Mouse (Mus musculus) limb, embryonic 11.5 days (tissue): ENCODE measurements around the gene Tspan5. TPM values are rescaled to one million over a fixed set of nuclear protein-coding genes. Genes with fewer than 3 reads are reported as not detected.

ENCODE experiments used
- ATAC-seq: fragments of 200-750 bp; cut with Nextera tagmentation; 2 replicates; pipeline ENCODE4 v1.8.0; 2017; ENCODE audit warnings: low read depth; ENCODE audit not compliant: insufficient number of reproducible peaks, low FRiP score, low TSS enrichment
- DNase-seq: peaks from one replicate; pipeline ENCODE4 v3.0.0-alpha.2; 2015; ENCODE audit warnings: low spot score
- H3K27ac ChIP-seq: fragments of 300-500 bp; sonication (generic); replicated peaks from 2 replicates; pipeline ENCODE4 v1.5.1; 2014; ENCODE audit warnings: low read depth, mild to moderate bottlenecking, low read length
- H3K27me3 ChIP-seq: fragments of 300-500 bp; sonication (generic); 2 replicates; pipeline ENCODE4 v1.6.1; 2014; ENCODE audit warnings: mild to moderate bottlenecking, low read length, mixed read lengths; ENCODE audit not compliant: control insufficient read depth, insufficient read depth
- H3K36me3 ChIP-seq: fragments of 300-500 bp; sonication (generic); 2 replicates; pipeline ENCODE4 v1.6.1; 2014; ENCODE audit warnings: mild to moderate bottlenecking, low read length, moderate library complexity, mixed read lengths; ENCODE audit not compliant: control insufficient read depth, insufficient read depth
- H3K4me1 ChIP-seq: fragments of 300-500 bp; sonication (generic); 2 replicates; pipeline ENCODE4 v1.6.1; 2014; ENCODE audit warnings: low read length, mixed read lengths; ENCODE audit not compliant: control insufficient read depth, insufficient read depth
- H3K4me2 ChIP-seq: fragments of 300-500 bp; sonication (generic); 2 replicates; pipeline ENCODE4 v1.6.1; 2014; ENCODE audit warnings: low read depth, mild to moderate bottlenecking, moderate library complexity; ENCODE audit not compliant: severe bottlenecking
- H3K4me3 ChIP-seq: fragments of 300-500 bp; sonication (generic); 2 replicates; pipeline ENCODE4 v1.5.1; 2014; ENCODE audit warnings: low read depth, low read length
- H3K9ac ChIP-seq: fragments of 300-500 bp; sonication (generic); 2 replicates; pipeline ENCODE4 v1.6.1; 2014; ENCODE audit warnings: mild to moderate bottlenecking, low read length
- H3K9me3 ChIP-seq: fragments of 300-500 bp; sonication (generic); 2 replicates; pipeline ENCODE4 v1.6.1; 2016; ENCODE audit warnings: low read length; ENCODE audit not compliant: control insufficient read depth
- WGBS: fragments of 180-500 bp; shearing (Covaris S2); extraction: QIAGEN DNeasy Blood & Tissue Kit; methylation state at CpG from one replicate; pipeline ENCODE4 v1.1.7; 2014; 5-methylcytosine and 5-hydroxymethylcytosine counted together
- polyA plus RNA-seq: library from polyadenylated mRNA; unstranded; fragments of >200 nt; fragmentation: Nextera tagmentation; extraction: Ambion mirVana; gene quantifications from 2 replicates; pipeline ENCODE4 v1.2.1, GENCODE M21; 2014

The Tspan5 gene
- polyA plus RNA-seq, 1 experiment from 2014 or later: 19.9 TPM

GRCm38 (mm10) chr3:138746556-138746955 is 4.6 kb downstream of the Tspan5 start:
- Histone ChIP-seq H3K27me3 (no peaks in the 10 kb centered on the region), H3K9me3 (no peaks in the 10 kb centered on the region), H3K4me2 (no peak overlapping the region), H3K36me3 (no peaks in the 10 kb centered on the region), H3K27ac (no peak overlapping the region), H3K4me3 (no peak overlapping the region), H3K4me1 (peaks cover 13% of the 10 kb centered on the region; the same call in 1 of the 2 replicates), H3K9ac (no peak overlapping the region)
- ATAC-seq (no peak), DNase-seq (no peak)
- WGBS: 92% methylated on average over 8 of the region's 8 CpGs

- H3K4me2 ChIP-seq: no peak overlapping the region
- no peak overlapping the region for H3K27ac ChIP-seq
- no peak overlapping the region for H3K9ac ChIP-seq
- H3K27me3 ChIP-seq: no peaks in the 10 kb centered on the region
- WGBS: 85% methylated on average over 5 of the region's 5 CpGs
- DNase-seq (no peak), ATAC-seq (no peak)
- no peak overlapping the region for H3K4me3 ChIP-seq
- H3K9me3 ChIP-seq: no peaks in the 10 kb centered on the region
- H3K36me3 ChIP-seq: no peaks in the 10 kb centered on the region
- H3K4me1 ChIP-seq: peaks cover 13% of the 10 kb centered on the region; the same call in 1 of the 2 replicates
These were observed 5.0 kb downstream of the Tspan5 start for GRCm38 (mm10) chr3:138747035-138747434.

- no peak overlapping the region for H3K9ac ChIP-seq
- WGBS: 97% methylated on average over 5 of the region's 5 CpGs
- DNase-seq: no peak
These were observed 6.0 kb downstream of the Tspan5 start for GRCm38 (mm10) chr3:138747985-138748384.

GRCm38 (mm10) chr3:138749645-138750044 is 7.7 kb downstream of the Tspan5 start:
- Histone ChIP-seq H3K4me1 (0 out of 2 replicates have a peak, but pooled peaks cover 2% of the 10 kb centered on the region), H3K27me3 (no peaks in the 10 kb centered on the region), H3K27ac (no peak overlapping the region), H3K4me3 (no peak overlapping the region), H3K4me2 (no peak overlapping the region), H3K9me3 (no peaks in the 10 kb centered on the region), H3K36me3 (no peaks in the 10 kb centered on the region), H3K9ac (no peak overlapping the region)
- WGBS: 86% methylated on average over 9 of the region's 9 CpGs
- DNase-seq (no peak), ATAC-seq (no peak)

More at GRCm38 (mm10) chr3:138747985-138748384, 6.0 kb downstream of the Tspan5 start:
- ATAC-seq: no peak
- H3K4me3 ChIP-seq: no peak overlapping the region
- H3K4me1 ChIP-seq: peaks cover 13% of the 10 kb centered on the region; the same call in 1 of the 2 replicates
- no peak overlapping the region for H3K27ac ChIP-seq
- no peaks in the 10 kb centered on the region for H3K27me3 ChIP-seq
- no peaks in the 10 kb centered on the region for H3K9me3 ChIP-seq
- no peak overlapping the region for H3K4me2 ChIP-seq
- no peaks in the 10 kb centered on the region for H3K36me3 ChIP-seq

- Histone ChIP-seq H3K27ac (no peak overlapping the region), H3K27me3 (no peaks in the 10 kb centered on the region), H3K36me3 (no peaks in the 10 kb centered on the region), H3K4me1 (0 out of 2 replicates have a peak, but pooled peaks cover 2% of the 10 kb centered on the region), H3K4me3 (no peak overlapping the region), H3K9ac (no peak overlapping the region), H3K9me3 (no peaks in the 10 kb centered on the region), H3K4me2 (no peak overlapping the region)
- no peak for ATAC-seq
- DNase-seq: no peak
- 87% methylated on average over 5 of the region's 5 CpGs for WGBS
These were observed 9.3 kb downstream of the Tspan5 start for GRCm38 (mm10) chr3:138751328-138751727.

- WGBS: 76% methylated on average over 5 of the region's 5 CpGs
These were observed 10.1 kb downstream of the Tspan5 start for GRCm38 (mm10) chr3:138752056-138752455.

GRCm38 (mm10) chr3:138752769-138753168 is 10.8 kb downstream of the Tspan5 start:
- no peaks in the 10 kb centered on the region for H3K9me3 ChIP-seq
- ATAC-seq (no peak), DNase-seq (no peak)
- no peaks in the 10 kb centered on the region for H3K36me3 ChIP-seq
- 68% methylated on average over 3 of the region's 3 CpGs for WGBS
- H3K9ac ChIP-seq: no peak overlapping the region
- H3K4me1 ChIP-seq: 0 out of 2 replicates have a peak, but pooled peaks cover 2% of the 10 kb centered on the region
- no peaks in the 10 kb centered on the region for H3K27me3 ChIP-seq
- no peak overlapping the region for H3K4me2 ChIP-seq
- no peak overlapping the region for H3K27ac ChIP-seq
- H3K4me3 ChIP-seq: no peak overlapping the region

More at GRCm38 (mm10) chr3:138752056-138752455, 10.1 kb downstream of the Tspan5 start:
- Histone ChIP-seq H3K9me3 (no peaks in the 10 kb centered on the region), H3K27ac (no peak overlapping the region), H3K36me3 (no peaks in the 10 kb centered on the region), H3K9ac (no peak overlapping the region), H3K4me2 (no peak overlapping the region), H3K4me1 (0 out of 2 replicates have a peak, but pooled peaks cover 2% of the 10 kb centered on the region), H3K27me3 (no peaks in the 10 kb centered on the region), H3K4me3 (no peak overlapping the region)
- DNase-seq (no peak), ATAC-seq (no peak)

- Histone ChIP-seq H3K36me3 (no peaks in the 10 kb centered on the region), H3K27ac (no peak overlapping the region), H3K27me3 (no peaks in the 10 kb centered on the region), H3K4me3 (no peak overlapping the region), H3K9ac (no peak overlapping the region), H3K4me2 (no peak overlapping the region), H3K4me1 (0 out of 2 replicates have a peak, but pooled peaks cover 2% of the 10 kb centered on the region), H3K9me3 (no peaks in the 10 kb centered on the region)
- 32% methylated on average over 12 of the region's 12 CpGs for WGBS
- ATAC-seq (no peak), DNase-seq (no peak)
These were observed 11.3 kb downstream of the Tspan5 start for GRCm38 (mm10) chr3:138753182-138753885.
